Mouse (Mus musculus) limb, embryonic 14.5 days (tissue): Measurements from ENCODE around the gene Fbxw11. TPM values are rescaled to one million over a fixed set of nuclear protein-coding genes. Genes with fewer than 3 reads are reported as not detected.

Experiments used
- ATAC-seq: fragments of 200-750 bp; cut with Nextera tagmentation; 2 replicates; pipeline ENCODE4 v1.8.0; 2017; ENCODE audit warnings: low read depth, moderate number of reproducible peaks, moderate TSS enrichment; ENCODE audit not compliant: low FRiP score
- DNase-seq: peaks from one replicate; pipeline ENCODE4 v3.0.0-alpha.2; 2015; ENCODE audit warnings: low spot score
- H3K27ac ChIP-seq: fragments of 300-500 bp; sonication (generic); replicated peaks from 2 replicates; pipeline ENCODE4 v1.5.1; 2014; ENCODE audit warnings: low read depth, mild to moderate bottlenecking, low read length, moderate library complexity, mixed read lengths
- H3K27me3 ChIP-seq: fragments of 300-500 bp; sonication (generic); 2 replicates; pipeline ENCODE4 v1.6.1; 2014; ENCODE audit warnings: low read length, mixed read lengths; ENCODE audit not compliant: control insufficient read depth, insufficient read depth
- H3K36me3 ChIP-seq: fragments of 300-500 bp; sonication (generic); 2 replicates; pipeline ENCODE4 v1.6.1; 2014; ENCODE audit warnings: mild to moderate bottlenecking, low read length, moderate library complexity, mixed read lengths; ENCODE audit not compliant: control insufficient read depth, insufficient read depth
- H3K4me1 ChIP-seq: fragments of 300-500 bp; sonication (generic); 2 replicates; pipeline ENCODE4 v1.6.1; 2014; ENCODE audit warnings: antibody characterized with exemption, low read length, mixed read lengths; ENCODE audit not compliant: control insufficient read depth, insufficient read depth
- H3K4me2 ChIP-seq: fragments of 300-500 bp; sonication (generic); replicated peaks from 2 replicates; pipeline ENCODE4 v1.6.1; 2014; ENCODE audit warnings: low read depth, mild to moderate bottlenecking, low read length, moderate library complexity; ENCODE audit not compliant: severe bottlenecking
- H3K4me3 ChIP-seq: fragments of 300-500 bp; sonication (generic); replicated peaks from 2 replicates; pipeline ENCODE4 v1.5.1; 2014; ENCODE audit warnings: low read length
- H3K9ac ChIP-seq: fragments of 300-500 bp; sonication (generic); 2 replicates; pipeline ENCODE4 v1.6.1; 2014; ENCODE audit warnings: mild to moderate bottlenecking, low read depth, low read length, moderate library complexity; ENCODE audit not compliant: severe bottlenecking
- H3K9me3 ChIP-seq: fragments of 300-500 bp; sonication (generic); 2 replicates; pipeline ENCODE4 v1.6.1; 2016; ENCODE audit warnings: low read length; ENCODE audit not compliant: control insufficient read depth
- POLR2A ChIP-seq: fragments of 200-500 bp; IDR thresholded peaks from 2 replicates; pipeline ENCODE4 v1.8.0; 2012; ENCODE audit warnings: inconsistent platforms, mild to moderate bottlenecking, moderate library complexity, borderline replicate concordance; ENCODE audit not compliant: insufficient read depth, insufficient read length; ENCODE audit errors: extremely low read depth
- WGBS: fragments of 180-500 bp; shearing (Covaris S2); extraction: QIAGEN DNeasy Blood & Tissue Kit; methylation state at CpG from one replicate; pipeline ENCODE4 v1.1.7; 2014; 5-methylcytosine and 5-hydroxymethylcytosine counted together
- polyA plus RNA-seq, 2 experiments: library from polyadenylated mRNA; depleted of rRNA in 1 of 2; stranded (reverse) in 1 of 2; unstranded in 1 of 2; fragments of >200 nt; fragmentation: Nextera tagmentation in 1 of 2; extraction: Ambion mirVana in 1 of 2; gene quantifications; 2 replicates each; pipeline versions ENCODE4 v1.2.1 to v1.2.3; 2012 to 2014

Fbxw11 gene
- polyA plus RNA-seq, 2 experiments: 56.1 to 63.2 TPM

- no peak for TF ChIP-seq POLR2A
- no peaks in the 10 kb centered on the region for H3K9me3 ChIP-seq
- no peak overlapping the region for H3K4me2 ChIP-seq
- H3K9ac ChIP-seq: no peak overlapping the region
- H3K27me3 ChIP-seq: no peaks in the 10 kb centered on the region
- ATAC-seq (no peak), DNase-seq (no peak)
- no peak overlapping the region for H3K4me3 ChIP-seq
- H3K4me1 ChIP-seq: peaks cover 19% of the 10 kb centered on the region
- H3K36me3 ChIP-seq: no peaks in the 10 kb centered on the region
- H3K27ac ChIP-seq: 0 out of 2 replicates have a peak overlapping the region, but pooled peaks have one; percentile 38
- 68% methylated on average over 12 of the region's 12 CpGs for WGBS
Measured at GRCm38 (mm10) chr11:32768642-32769343, 126.3 kb downstream of the Fbxw11 start.

- Histone ChIP-seq H3K9me3 (no peaks in the 10 kb centered on the region), H3K27ac (no peak overlapping the region), H3K4me1 (peaks cover 20% of the 10 kb centered on the region), H3K4me3 (no peak overlapping the region), H3K36me3 (no peaks in the 10 kb centered on the region), H3K4me2 (no peak overlapping the region), H3K9ac (no peak overlapping the region), H3K27me3 (no peaks in the 10 kb centered on the region)
- DNase-seq (no peak), ATAC-seq (peak; percentile 30)
- 40% methylated on average over 11 of the region's 11 CpGs for WGBS
- TF ChIP-seq POLR2A: no peak
Measured at GRCm38 (mm10) chr11:32780747-32781536, 138.4 kb downstream of the Fbxw11 start.

- no peak for DNase-seq
- Histone ChIP-seq H3K4me2 (no peak overlapping the region), H3K36me3 (no peaks in the 10 kb centered on the region), H3K9me3 (no peaks in the 10 kb centered on the region), H3K4me3 (no peak overlapping the region), H3K4me1 (peaks cover 20% of the 10 kb centered on the region), H3K27me3 (no peaks in the 10 kb centered on the region), H3K9ac (no peak overlapping the region), H3K27ac (no peak overlapping the region)
- TF ChIP-seq POLR2A: no peak
- ATAC-seq: no peak
- WGBS: 55% methylated on average over 2 of the region's 2 CpGs
Measured at GRCm38 (mm10) chr11:32781633-32782404, 139.3 kb downstream of the Fbxw11 start.

- H3K4me3 ChIP-seq: no peak overlapping the region
- no peaks in the 10 kb centered on the region for H3K27me3 ChIP-seq
- DNase-seq (no peak), ATAC-seq (no peak)
- H3K9ac ChIP-seq: no peak overlapping the region
- 70% methylated on average over 3 of the region's 3 CpGs for whole genome bisulfite sequencing
- peaks cover 20% of the 10 kb centered on the region for H3K4me1 ChIP-seq
- H3K9me3 ChIP-seq: no peaks in the 10 kb centered on the region
- no peaks in the 10 kb centered on the region for H3K36me3 ChIP-seq
- H3K27ac ChIP-seq: no peak overlapping the region
- TF ChIP-seq POLR2A: no peak
- H3K4me2 ChIP-seq: no peak overlapping the region
Measured at GRCm38 (mm10) chr11:32782724-32783123, 140.2 kb downstream of the Fbxw11 start.

- ATAC-seq: no peak
- Histone ChIP-seq H3K27ac (no peak overlapping the region), H3K4me3 (no peak overlapping the region), H3K27me3 (no peaks in the 10 kb centered on the region), H3K9ac (no peak overlapping the region), H3K4me2 (no peak overlapping the region), H3K9me3 (no peaks in the 10 kb centered on the region), H3K4me1 (peaks cover 10% of the 10 kb centered on the region), H3K36me3 (no peaks in the 10 kb centered on the region)
- WGBS: 82% methylated on average over 6 of the region's 6 CpGs
- DNase-seq: no peak
- TF ChIP-seq POLR2A: no peak
Measured at GRCm38 (mm10) chr11:32785591-32786147, 143.1 kb downstream of the Fbxw11 start.
